Comparison of ENCODE assay signal across 13 mouse cellular contexts in genomic region chr2:110134765-110135594, GRCm38 (mm10).
DNase-seq lines count a peak whose midpoint lies in the region; ATAC-seq lines count a peak whose summit lies in the region.
"Had no signal": no experiment of that assay in that cellular context is flagged by ENCODE, and none has a peak within 500 bp of the region (broad histone marks: within the 10 kb centered on the region; RNA-seq: fewer than 3 reads in every experiment).

No protein-coding gene starts in this region.

- no peaks in the 10 kb centered on the region for H3K27me3 ChIP-seq in midbrain, embryonic 11.5 days (ENCODE audit: control insufficient read depth, insufficient read depth, low read length)
- no peaks in the 10 kb centered on the region for H3K27me3 ChIP-seq in midbrain, embryonic 15.5 days (replicated peaks)
- H3K27me3 ChIP-seq: forebrain, embryonic 12.5 days; midbrain, embryonic 12.5 days had no signal

- H3K4me3 ChIP-seq in midbrain, embryonic 11.5 days (ENCODE audit: low read depth, low read length) = no peak overlapping the region
- no peak overlapping the region for H3K4me3 ChIP-seq in midbrain, embryonic 15.5 days
- H3K4me3 ChIP-seq: forebrain, embryonic 12.5 days; midbrain, embryonic 12.5 days had no signal

- H3K36me3 ChIP-seq in midbrain, embryonic 11.5 days (ENCODE audit: control insufficient read depth, insufficient read depth, low read length) = no peaks in the 10 kb centered on the region
- no peaks in the 10 kb centered on the region for H3K36me3 ChIP-seq in midbrain, embryonic 15.5 days (replicated peaks)
- H3K36me3 ChIP-seq: forebrain, embryonic 12.5 days; midbrain, embryonic 12.5 days had no signal

- intact Hi-C loops in heart, postnatal 25 days (cut with DNase I) = no loop called here

- H3K4me2 ChIP-seq in midbrain, embryonic 11.5 days = no peak overlapping the region
- H3K4me2 ChIP-seq in midbrain, embryonic 15.5 days = no peak overlapping the region
- H3K4me2 ChIP-seq: forebrain, embryonic 12.5 days; lung, embryonic 14.5 days; midbrain, embryonic 12.5 days had no signal

- H3K4me1 ChIP-seq in midbrain, embryonic 11.5 days (ENCODE audit: control insufficient read depth, insufficient read depth, low read length) = no peaks in the 10 kb centered on the region
- no peaks in the 10 kb centered on the region for H3K4me1 ChIP-seq in midbrain, embryonic 15.5 days
- H3K4me1 ChIP-seq: forebrain, embryonic 12.5 days; midbrain, embryonic 12.5 days had no signal

- 40% methylated on average over 2 of the region's 2 CpGs for WGBS in midbrain, embryonic 11.5 days
- 38% methylated on average over 2 of the region's 2 CpGs for WGBS in midbrain, embryonic 15.5 days

- ATAC-seq in midbrain, embryonic 11.5 days (ENCODE audit: low FRiP score) = no peak
- ATAC-seq in midbrain, embryonic 15.5 days (replicated peaks) = no peak

- peak; percentile 13 for DNase-seq in adrenal gland, postnatal 10 days
- no peak for DNase-seq in adrenal gland, adult 18-20 months (ENCODE audit: low spot score in 2 of 2)
- DNase-seq in midbrain, embryonic 11.5 days (ENCODE audit: low spot score, missing footprints) = peak; percentile 74
- DNase-seq in layer of hippocampus, postnatal 14 days (ENCODE audit: low spot score in 2 of 2) = peak; percentile 28 to 63
- peak; percentile 4 to 13 for DNase-seq in right cerebral cortex, postnatal 36 days (ENCODE audit: low spot score in 2 of 2)
- no peak for DNase-seq in heart, postnatal 25 days (ENCODE audit: low spot score)
- no peak for DNase-seq in adipocyte (ENCODE audit: low spot score)
- DNase-seq: lung, embryonic 14.5 days; retina, postnatal 1 day had no signal

- H3K9ac ChIP-seq in midbrain, embryonic 11.5 days (ENCODE audit: low read length) = no peak overlapping the region
- H3K9ac ChIP-seq in midbrain, embryonic 15.5 days = no peak overlapping the region
- H3K9ac ChIP-seq: forebrain, embryonic 12.5 days; lung, embryonic 14.5 days; midbrain, embryonic 12.5 days had no signal

- no peaks in the 10 kb centered on the region for H3K9me3 ChIP-seq in midbrain, embryonic 11.5 days (ENCODE audit: control insufficient read depth, low read length)
- no peaks in the 10 kb centered on the region for H3K9me3 ChIP-seq in midbrain, embryonic 15.5 days
- H3K9me3 ChIP-seq: forebrain, embryonic 12.5 days; midbrain, embryonic 12.5 days had no signal

- H3K27ac ChIP-seq in midbrain, embryonic 11.5 days (ENCODE audit: low read depth, low read length) = no peak overlapping the region
- H3K27ac ChIP-seq in midbrain, embryonic 15.5 days = no peak overlapping the region
- H3K27ac ChIP-seq: forebrain, embryonic 12.5 days; midbrain, embryonic 12.5 days; stomach, postnatal 0 days had no signal

Comparison
In these comparisons a context has a peak if more than half of its experiments do, and no peak if none do; other contexts are left out.
1. DNase-seq: peak in adrenal gland, postnatal 10 days (single experiment), midbrain, embryonic 11.5 days (single experiment), layer of hippocampus, postnatal 14 days (2 of 2) and right cerebral cortex, postnatal 36 days (2 of 2); none in adrenal gland, adult 18-20 months (0 of 2), heart, postnatal 25 days (single experiment) and adipocyte (single experiment).